Mouse (Mus musculus) MEL (cell line): ENCODE data around the gene Dtx3l. TPM values are rescaled to one million over a fixed set of nuclear protein-coding genes. Genes with fewer than 3 reads are reported as not detected.
"Not testable (repeated sequence)": the region's sequence is repeated elsewhere in the genome, so short reads cannot be mapped to it uniquely, and the experiment has no call there.

Experiments
- DNase-seq: peaks from one replicate; pipeline ENCODE4 v3.0.0; 2011; ENCODE audit warnings: low read depth, low spot score
- H3K27ac ChIP-seq: 2 replicates; pipeline ENCODE4 v1.5.1; 2012; ENCODE audit warnings: low read depth, mild to moderate bottlenecking, control low read depth, low read length, moderate library complexity; ENCODE audit not compliant: control insufficient read depth
- H3K27me3 ChIP-seq, 2 experiments: fragments of 150-350 bp in 1 of 2; sonication (generic) in 1 of 2; 2 replicates each; pipeline ENCODE4 v1.6.1; 2012; ENCODE audit warnings: low read length in 2 of 2, mild to moderate bottlenecking in 2 of 2, improper control_type of control experiment in 1 of 2, moderate library complexity in 1 of 2; ENCODE audit not compliant: insufficient read depth in 2 of 2, control insufficient read depth in 1 of 2
- H3K36me3 ChIP-seq, 2 experiments: 2 replicates each; pipeline ENCODE4 v1.6.1; 2012 to 2014; ENCODE audit warnings: low read length in 2 of 2, improper control_type of control experiment in 1 of 2, inconsistent platforms in 1 of 2, mild to moderate bottlenecking in 1 of 2; ENCODE audit not compliant: insufficient read depth in 2 of 2, control insufficient read depth in 1 of 2
- H3K4me1 ChIP-seq, 2 experiments: fragments of 150-350 bp in 1 of 2; sonication (generic) in 1 of 2; 2 replicates each; pipeline ENCODE4 v1.6.1; 2012; ENCODE audit warnings: low read length in 2 of 2, improper control_type of control experiment in 1 of 2, mild to moderate bottlenecking in 1 of 2; ENCODE audit not compliant: insufficient read depth in 2 of 2, control insufficient read depth in 1 of 2
- H3K4me3 ChIP-seq, 2 experiments: fragments of 150-350 bp in 1 of 2; sonication (generic) in 1 of 2; 2 replicates each; pipeline ENCODE4 v1.5.1; 2012; ENCODE audit warnings: low read depth in 2 of 2, low read length in 2 of 2, mild to moderate bottlenecking in 2 of 2, moderate library complexity in 2 of 2, control low read depth in 1 of 2, improper control_type of control experiment in 1 of 2; ENCODE audit not compliant: control insufficient read depth in 1 of 2, insufficient read depth in 1 of 2
- H3K79me2 ChIP-seq: 2 replicates; pipeline ENCODE4 v1.6.1; 2012; ENCODE audit warnings: mild to moderate bottlenecking, low read length, moderate library complexity; ENCODE audit not compliant: control insufficient read depth, poor library complexity, insufficient read depth
- H3K9ac ChIP-seq: 2 replicates; pipeline ENCODE4 v1.6.1; 2012; ENCODE audit warnings: low read depth, mild to moderate bottlenecking, control low read depth, low read length, moderate library complexity; ENCODE audit not compliant: control insufficient read depth, poor library complexity, severe bottlenecking
- H3K9me3 ChIP-seq: fragments of 150-350 bp; sonication (generic); replicated peaks from 2 replicates; pipeline ENCODE4 v1.6.1; 2012; ENCODE audit warnings: mild to moderate bottlenecking, low read length, improper control_type of control experiment, moderate library complexity; ENCODE audit not compliant: insufficient read depth
- BHLHE40 ChIP-seq: IDR thresholded peaks from 2 replicates; pipeline ENCODE4 v1.6.1; 2012; ENCODE audit warnings: low read depth, mild to moderate bottlenecking, inconsistent platforms, low read length, improper control_type of control experiment, borderline replicate concordance
- CTCF ChIP-seq, 3 experiments: IDR thresholded peaks in 2 of 3; conservative IDR thresholded peaks in 1 of 3; 2 replicates each; pipeline ENCODE4 v1.5.1; 2011 to 2012; ENCODE audit warnings: low read length in 3 of 3, low read depth in 2 of 3, mild to moderate bottlenecking in 2 of 3, improper control_type of control experiment in 1 of 3, inconsistent platforms in 1 of 3, mixed read lengths in 1 of 3, moderate library complexity in 1 of 3; ENCODE audit not compliant: control insufficient read depth in 1 of 3, insufficient read depth in 1 of 3, poor library complexity in 1 of 3, severe bottlenecking in 1 of 3
- E2F4 ChIP-seq: IDR thresholded peaks from 2 replicates; pipeline ENCODE4 v1.6.1; 2011; ENCODE audit warnings: low read depth, low read length, improper control_type of control experiment, borderline replicate concordance
- ELF1 ChIP-seq: IDR thresholded peaks from 2 replicates; pipeline ENCODE4 v1.6.1; 2014; ENCODE audit warnings: low read depth, mild to moderate bottlenecking, inconsistent platforms, low read length, improper control_type of control experiment, moderate library complexity
- EP300 ChIP-seq, 2 experiments: IDR thresholded peaks; 2 replicates each; pipeline ENCODE4 v1.6.1; 2011; ENCODE audit warnings: improper control_type of control experiment in 2 of 2, low read length in 2 of 2, low read depth in 1 of 2, mild to moderate bottlenecking in 1 of 2
- ETS1 ChIP-seq: IDR thresholded peaks from 2 replicates; pipeline ENCODE4 v1.6.1; 2012; ENCODE audit warnings: low read depth, mild to moderate bottlenecking, inconsistent platforms, low read length, improper control_type of control experiment, moderate library complexity
- MAZ ChIP-seq: IDR thresholded peaks from 2 replicates; pipeline ENCODE4 v1.6.1; 2012; ENCODE audit warnings: low read depth, mild to moderate bottlenecking, inconsistent platforms, low read length, improper control_type of control experiment
- MXI1 ChIP-seq: IDR thresholded peaks from 2 replicates; pipeline ENCODE4 v1.6.1; 2011; ENCODE audit warnings: mild to moderate bottlenecking, low read depth, low read length, improper control_type of control experiment
- MYB ChIP-seq: IDR thresholded peaks from 2 replicates; pipeline ENCODE4 v1.6.1; 2011; ENCODE audit warnings: mild to moderate bottlenecking, low read depth, low read length, improper control_type of control experiment
- MYC ChIP-seq: IDR thresholded peaks from 2 replicates; pipeline ENCODE4 v1.6.1; 2011; ENCODE audit warnings: low read depth, mild to moderate bottlenecking, low read length, improper control_type of control experiment, moderate library complexity
- NRF1 ChIP-seq: IDR thresholded peaks from 2 replicates; pipeline ENCODE4 v1.6.1; 2014; ENCODE audit warnings: low read depth, mild to moderate bottlenecking, inconsistent platforms, low read length, improper control_type of control experiment, moderate library complexity; ENCODE audit not compliant: poor library complexity, insufficient read depth, severe bottlenecking
- POLR2AphosphoS2 ChIP-seq: IDR thresholded peaks from 2 replicates; pipeline ENCODE4 v1.6.1; 2011; ENCODE audit warnings: low read length, improper control_type of control experiment
- RAD21 ChIP-seq: IDR thresholded peaks from 2 replicates; pipeline ENCODE4 v1.6.1; 2011; ENCODE audit warnings: mild to moderate bottlenecking, low read depth, low read length, improper control_type of control experiment
- RCOR1 ChIP-seq: IDR thresholded peaks from 2 replicates; pipeline ENCODE4 v1.6.1; 2012; ENCODE audit warnings: low read depth, mild to moderate bottlenecking, inconsistent platforms, low read length, improper control_type of control experiment
- SIN3A ChIP-seq: IDR thresholded peaks from 2 replicates; pipeline ENCODE4 v1.6.1; 2012; ENCODE audit warnings: low read length, improper control_type of control experiment, inconsistent platforms
- TCF12 ChIP-seq: IDR thresholded peaks from 2 replicates; pipeline ENCODE4 v1.6.1; 2014; ENCODE audit warnings: low read depth, mild to moderate bottlenecking, inconsistent platforms, low read length, improper control_type of control experiment, moderate library complexity
- UBTF ChIP-seq: IDR thresholded peaks from 2 replicates; pipeline ENCODE4 v1.6.1; 2012; ENCODE audit warnings: low read depth, mild to moderate bottlenecking, inconsistent platforms, low read length, improper control_type of control experiment, moderate library complexity, borderline replicate concordance; ENCODE audit not compliant: insufficient read depth
- USF1 ChIP-seq: IDR thresholded peaks from 2 replicates; pipeline ENCODE4 v1.6.1; 2014; ENCODE audit warnings: low read depth, mild to moderate bottlenecking, inconsistent platforms, low read length, improper control_type of control experiment, moderate library complexity
- USF2 ChIP-seq, 2 experiments: IDR thresholded peaks; 2 replicates each; pipeline ENCODE4 v1.6.1; 2011 to 2012; ENCODE audit warnings: improper control_type of control experiment in 2 of 2, low read length in 2 of 2, borderline replicate concordance in 1 of 2, inconsistent platforms in 1 of 2, low read depth in 1 of 2, mild to moderate bottlenecking in 1 of 2; ENCODE audit not compliant: insufficient read depth in 1 of 2
- ZC3H11A ChIP-seq: IDR thresholded peaks from 2 replicates; pipeline ENCODE4 v1.6.1; 2012; ENCODE audit warnings: low read depth, mild to moderate bottlenecking, inconsistent platforms, low read length, improper control_type of control experiment
- ZKSCAN1 ChIP-seq: IDR thresholded peaks from 2 replicates; pipeline ENCODE4 v1.6.1; 2012; ENCODE audit warnings: low read depth, mild to moderate bottlenecking, inconsistent platforms, low read length, improper control_type of control experiment, moderate library complexity
- ZMIZ1 ChIP-seq: IDR thresholded peaks from 2 replicates; pipeline ENCODE4 v1.6.1; 2012; ENCODE audit warnings: low read depth, mild to moderate bottlenecking, inconsistent platforms, low read length, improper control_type of control experiment, moderate library complexity
- polyA plus RNA-seq, 2 experiments: library from polyadenylated mRNA; stranded (reverse) in 1 of 2; unstranded in 1 of 2; fragments of >175 nt in 1 of 2; fragments of >200 nt in 1 of 2; gene quantifications; 2 replicates each; pipeline versions ENCODE4 v1.2.1 to v1.2.4; 2012; ENCODE audit warnings: low replicate concordance in 2 of 2, low read depth in 1 of 2; ENCODE audit not compliant: insufficient read length in 2 of 2, insufficient read depth in 1 of 2, missing spikeins in 1 of 2
- total RNA-seq: library from RNA; depleted of rRNA; stranded (reverse); fragments of 300-350 nt; gene quantifications from 2 replicates; pipeline ENCODE4 v1.2.3, GENCODE M21; 2012

The Dtx3l gene
- total and polyA plus RNA-seq, 3 experiments = 3.9 to 6.0 TPM; not detected in 1

DNA sequence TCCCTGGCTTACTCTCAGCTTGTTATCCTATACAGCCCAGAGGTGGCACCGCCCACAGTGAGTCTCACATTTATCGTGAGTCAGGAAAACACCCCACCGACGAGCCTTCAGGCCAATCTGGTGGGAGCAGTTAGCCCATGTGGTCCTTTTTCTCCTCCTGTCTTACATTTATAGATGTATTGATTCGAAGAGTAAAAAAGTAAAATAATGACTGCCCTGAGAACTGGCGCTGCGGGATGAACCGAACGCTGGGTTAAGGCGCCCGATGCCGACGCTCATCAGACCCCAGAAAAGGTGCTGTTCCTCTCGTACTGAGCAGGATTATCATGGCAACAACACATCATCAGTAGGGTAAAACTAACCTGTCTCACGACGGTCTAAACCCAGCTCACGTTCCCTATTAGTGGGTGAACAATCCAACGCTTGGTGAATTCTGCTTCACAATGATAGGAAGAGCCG, 42.4 kb upstream of the Dtx3l start (continued):
- TF ChIP-seq USF2 (IDR thresholded peaks at IDR 0.05; ENCODE audit: borderline replicate concordance in 1 of 2, insufficient read depth in 1 of 2, low read depth in 1 of 2, low read length in 2 of 2) (no peak), RAD21 (no peak), MXI1 (peak; percentile 70), NRF1 (no peak), MAZ (0 out of 2 replicates have a peak, but pooled peaks have one; percentile 51), BHLHE40 (peak; percentile 5; the same call in 1 of the 2 replicates), MYC (peak; percentile 74), E2F4 (no peak), ETS1 (0 out of 2 replicates have a peak, but pooled peaks have one; percentile 34), ZKSCAN1 (no peak), EP300 (IDR thresholded peaks at IDR 0.05; ENCODE audit: low read depth in 1 of 2, low read length in 2 of 2) (0 out of 4 replicates have a peak, but pooled peaks of 1 of the 2 experiments have one; percentile 32), TCF12 (0 out of 2 replicates have a peak, but pooled peaks have one; percentile 5), UBTF (0 out of 2 replicates have a peak, but pooled peaks have one; percentile 96), USF1 (peak; percentile 75), POLR2AphosphoS2 (no peak; the same call in 1 of the 2 replicates), ZC3H11A (no peak), ELF1 (no peak)

DNA sequence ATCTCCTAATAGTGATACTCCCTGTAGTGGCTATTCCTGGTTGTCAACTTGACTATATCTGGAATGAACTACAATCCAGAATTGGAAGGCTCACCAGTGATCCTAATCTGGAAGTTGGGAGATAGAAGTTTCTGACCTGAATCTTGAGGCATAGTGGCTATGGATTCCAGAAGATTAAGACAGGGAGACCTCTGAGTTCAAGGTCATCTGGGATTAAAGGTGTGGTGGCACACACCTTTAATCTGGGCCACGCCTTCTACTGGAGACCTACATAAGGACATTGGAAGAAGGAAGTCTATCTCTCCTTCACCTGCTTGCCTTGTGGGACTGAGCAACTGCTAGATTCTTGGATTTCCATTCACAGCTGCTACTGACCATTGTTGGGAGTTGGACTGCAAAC, 39.5 kb upstream of the Dtx3l start, which contains the start of gene Kpna1:
TSS of gene Kpna1 (plus strand) at position 301 of the 400 bp plus-strand sequence.
- not testable (repeated sequence) for DNase-seq, H3K4me1 ChIP-seq, H3K79me2 ChIP-seq, H3K4me3 ChIP-seq, H3K36me3 ChIP-seq, H3K9me3 ChIP-seq, H3K27me3 ChIP-seq, H3K9ac ChIP-seq, H3K27ac ChIP-seq

DNA sequence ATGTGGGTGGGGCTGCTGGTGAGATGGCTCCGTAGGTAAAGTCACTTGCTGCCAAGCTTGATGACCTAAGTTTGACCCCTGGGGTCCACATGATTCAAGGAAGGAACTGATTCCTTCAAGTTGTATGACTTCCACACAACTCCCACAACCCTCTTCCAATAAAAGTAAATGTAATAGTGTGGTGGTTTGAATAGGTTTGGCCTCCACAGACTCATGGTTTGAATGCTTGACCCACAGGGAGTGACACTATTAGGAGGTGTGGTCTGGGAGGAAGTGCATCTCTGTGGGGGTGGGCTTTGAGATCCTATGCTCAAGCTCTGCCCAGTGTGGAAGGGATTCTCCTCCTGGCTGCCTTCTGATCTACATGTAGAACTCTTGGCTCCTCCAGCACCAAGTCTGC, 35.1 kb upstream of the Dtx3l start:
- no peaks in the 10 kb centered on the region for H3K9me3 ChIP-seq
- no peaks in the 10 kb centered on the region for H3K36me3 ChIP-seq
- H3K4me1 ChIP-seq = no peaks in the 10 kb centered on the region
- H3K9ac ChIP-seq = no peak overlapping the region
- DNase-seq = no peak
- no peaks in the 10 kb centered on the region for H3K79me2 ChIP-seq
- H3K27me3 ChIP-seq = no peaks in the 10 kb centered on the region
- TF ChIP-seq E2F4 = no peak
- TF ChIP-seq MYB = no peak
- no peak for TF ChIP-seq RCOR1
- no peak for TF ChIP-seq CTCF (IDR thresholded peaks at IDR 0.05 in 2 of 3, conservative IDR thresholded peaks at IDR 0.05 in 1 of 3; ENCODE audit: control insufficient read depth in 1 of 3, insufficient read depth in 1 of 3, low read depth in 2 of 3, low read length in 3 of 3, poor library complexity in 1 of 3, severe bottlenecking in 1 of 3)
- no peak for TF ChIP-seq ZKSCAN1
- TF ChIP-seq ZMIZ1 = no peak
- no peak for TF ChIP-seq SIN3A
- no peak for TF ChIP-seq USF2 (IDR thresholded peaks at IDR 0.05; ENCODE audit: borderline replicate concordance in 1 of 2, insufficient read depth in 1 of 2, low read depth in 1 of 2, low read length in 2 of 2)
- TF ChIP-seq TCF12 = no peak
- no peak overlapping the region for H3K4me3 ChIP-seq
- H3K27ac ChIP-seq = no peak overlapping the region
